Mouse (Mus musculus): Measurements from ENCODE around the gene Wnt9a.

GRCm38 (mm10) chr11:59260706-59261493 lies 45.8 kb upstream of the Wnt9a start:
- TF ChIP-seq CTCF (conservative IDR thresholded peaks at IDR 0.05; ENCODE audit: low read length) (no peak), NANOG (IDR thresholded peaks at IDR 0.05; ENCODE audit: borderline replicate concordance, low read length) (no peak), POU5F1 (IDR thresholded peaks at IDR 0.05; ENCODE audit: borderline replicate concordance, low read length) (no peak)
